Mouse (Mus musculus): Measurements from ENCODE around the gene Evi5. TPM values are rescaled to one million over a fixed set of nuclear protein-coding genes. Genes with fewer than 3 reads are reported as not detected.

The Evi5 gene
- polyA plus RNA-seq, 1 experiment from 2014 or later = 85.2 TPM

- Histone ChIP-seq H3K4me2 (replicated peaks) (no peak overlapping the region), H3K4me1 (no peaks in the 10 kb centered on the region), H3K27me3 (no peaks in the 10 kb centered on the region), H3K4me3 (no peak overlapping the region), H3K27ac (no peak overlapping the region), H3K9me3 (peaks cover 6% of the 10 kb centered on the region; the same call in 1 of the 2 replicates), H3K36me3 (peaks cover 9% of the 10 kb centered on the region), H3K9ac (no peak overlapping the region)
- WGBS = 89% methylated on average over 1 of the region's 1 CpGs
- no peak for ATAC-seq (ENCODE audit: insufficient number of reproducible peaks, insufficient read depth, low FRiP score, low TSS enrichment)
Observed at GRCm38 (mm10) chr5:107768224-107768623, 106.7 kb downstream of the Evi5 start.

GRCm38 (mm10) chr5:107765946-107766345 is 109.0 kb downstream of the Evi5 start:
- Histone ChIP-seq H3K9ac (no peak overlapping the region), H3K9me3 (peaks cover 6% of the 10 kb centered on the region; the same call in 1 of the 2 replicates), H3K27ac (no peak overlapping the region), H3K4me3 (no peak overlapping the region), H3K27me3 (no peaks in the 10 kb centered on the region), H3K4me2 (replicated peaks) (no peak overlapping the region), H3K36me3 (peaks cover 9% of the 10 kb centered on the region), H3K4me1 (no peaks in the 10 kb centered on the region)
- WGBS = 92% methylated on average over 4 of the region's 4 CpGs
- ATAC-seq (ENCODE audit: insufficient number of reproducible peaks, insufficient read depth, low FRiP score, low TSS enrichment) = no peak

DNA sequence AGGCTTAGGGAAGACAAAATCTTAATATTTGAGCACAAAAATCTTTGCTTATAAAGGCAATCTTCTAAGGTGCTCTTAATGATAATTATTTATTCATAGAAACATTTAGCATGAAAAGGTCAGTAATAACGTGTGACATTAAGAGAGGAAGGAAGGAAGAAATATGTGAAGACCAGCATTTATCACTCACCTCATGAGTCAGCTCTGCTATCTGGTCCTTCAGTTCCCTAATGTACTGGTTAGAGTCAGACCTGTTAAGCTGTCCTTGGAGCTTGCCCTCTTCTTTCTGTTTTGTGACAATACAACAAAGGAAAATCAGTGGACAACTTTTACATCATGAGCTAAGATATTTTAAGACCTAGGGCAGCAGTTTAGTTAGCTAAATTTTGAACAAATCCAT is 110.4 kb downstream of the Evi5 start:
- H3K4me2 ChIP-seq (replicated peaks) = no peak overlapping the region
- no peak for ATAC-seq (ENCODE audit: insufficient number of reproducible peaks, insufficient read depth, low FRiP score, low TSS enrichment)
- H3K9ac ChIP-seq = no peak overlapping the region
- H3K27ac ChIP-seq = no peak overlapping the region
- no peaks in the 10 kb centered on the region for H3K27me3 ChIP-seq
- no peaks in the 10 kb centered on the region for H3K4me1 ChIP-seq
- H3K36me3 ChIP-seq = peaks cover 9% of the 10 kb centered on the region
- H3K9me3 ChIP-seq = peaks cover 6% of the 10 kb centered on the region; the same call in 1 of the 2 replicates
- WGBS = 76% methylated on average over 1 of the region's 1 CpGs
- H3K4me3 ChIP-seq = no peak overlapping the region

- Histone ChIP-seq H3K9ac (no peak overlapping the region), H3K4me1 (no peaks in the 10 kb centered on the region)
- no peak for ATAC-seq (ENCODE audit: insufficient number of reproducible peaks, insufficient read depth, low FRiP score, low TSS enrichment)
Observed at GRCm38 (mm10) chr5:107763674-107764073, 111.2 kb downstream of the Evi5 start.

DNA sequence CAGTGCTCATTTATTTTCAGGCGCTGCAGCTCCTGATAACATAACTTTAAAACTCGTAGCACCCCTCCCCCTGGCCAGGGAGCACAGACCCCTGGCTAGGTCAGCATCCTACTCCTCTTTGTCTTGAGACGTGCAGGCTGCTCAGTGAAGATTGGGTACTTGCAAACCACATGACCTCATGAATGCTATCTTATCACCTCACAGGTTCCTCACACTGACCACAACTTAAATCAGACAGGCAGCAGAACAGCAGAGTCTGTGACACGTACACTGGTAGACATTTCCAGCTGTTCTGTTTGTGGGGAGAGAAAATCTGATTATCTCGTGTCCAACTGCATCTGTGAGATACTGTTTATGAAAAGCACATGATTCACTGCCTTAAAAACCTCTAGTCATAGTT is 115.8 kb downstream of the Evi5 start:
- Histone ChIP-seq H3K27me3 (no peaks in the 10 kb centered on the region), H3K4me2 (replicated peaks) (no peak overlapping the region), H3K9ac (no peak overlapping the region), H3K4me1 (no peaks in the 10 kb centered on the region), H3K36me3 (no peaks in the 10 kb centered on the region; the same call in 1 of the 2 replicates), H3K4me3 (no peak overlapping the region), H3K27ac (no peak overlapping the region), H3K9me3 (no peaks in the 10 kb centered on the region)
- WGBS = 58% methylated on average over 5 of the region's 5 CpGs
- no peak for ATAC-seq (ENCODE audit: insufficient number of reproducible peaks, insufficient read depth, low FRiP score, low TSS enrichment)

More at GRCm38 (mm10) chr5:107763674-107764073, 111.2 kb downstream of the Evi5 start:
- Histone ChIP-seq H3K27me3 (no peaks in the 10 kb centered on the region), H3K27ac (no peak overlapping the region), H3K36me3 (peaks cover 9% of the 10 kb centered on the region), H3K9me3 (peaks cover 6% of the 10 kb centered on the region; the same call in 1 of the 2 replicates), H3K4me2 (replicated peaks) (no peak overlapping the region), H3K4me3 (no peak overlapping the region)

DNA sequence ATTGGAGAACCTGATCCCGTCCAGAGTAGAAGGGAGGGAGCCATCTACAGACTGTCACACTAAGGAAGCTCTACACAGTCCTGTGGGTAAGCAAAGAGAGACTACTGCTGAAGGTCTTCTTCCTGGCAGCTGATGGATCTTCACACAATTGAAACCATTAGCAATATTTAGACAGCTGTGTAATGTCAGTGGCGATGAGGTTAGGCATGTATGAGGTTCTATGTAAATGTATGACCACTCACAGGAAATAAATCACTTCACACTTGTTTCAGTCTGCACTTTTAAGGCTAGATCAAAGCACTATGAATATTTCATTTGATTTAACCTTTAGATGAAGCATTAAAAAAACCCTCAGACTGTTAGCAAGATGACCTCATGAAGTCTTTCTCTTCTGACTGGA is 118.8 kb downstream of the Evi5 start:
- H3K4me1 ChIP-seq = no peaks in the 10 kb centered on the region
- H3K4me3 ChIP-seq = no peak overlapping the region
- WGBS = 66% methylated on average over 2 of the region's 2 CpGs

GRCm38 (mm10) chr5:107754740-107755139 is 120.2 kb downstream of the Evi5 start:
- Histone ChIP-seq H3K9me3 (no peaks in the 10 kb centered on the region), H3K9ac (no peak overlapping the region), H3K4me2 (replicated peaks) (no peak overlapping the region), H3K27ac (no peak overlapping the region), H3K27me3 (no peaks in the 10 kb centered on the region), H3K4me1 (no peaks in the 10 kb centered on the region), H3K4me3 (no peak overlapping the region), H3K36me3 (no peaks in the 10 kb centered on the region; the same call in 1 of the 2 replicates)
- ATAC-seq (ENCODE audit: insufficient number of reproducible peaks, insufficient read depth, low FRiP score, low TSS enrichment) = no peak
- 90% methylated on average over 1 of the region's 1 CpGs for WGBS

More for the DNA sequence above, 118.8 kb downstream of the Evi5 start:
- Histone ChIP-seq H3K36me3 (no peaks in the 10 kb centered on the region; the same call in 1 of the 2 replicates), H3K9me3 (no peaks in the 10 kb centered on the region), H3K4me2 (replicated peaks) (no peak overlapping the region), H3K27me3 (no peaks in the 10 kb centered on the region), H3K27ac (no peak overlapping the region), H3K9ac (no peak overlapping the region)
- no peak for ATAC-seq (ENCODE audit: insufficient number of reproducible peaks, insufficient read depth, low FRiP score, low TSS enrichment)

- Histone ChIP-seq H3K36me3 (no peaks in the 10 kb centered on the region; the same call in 1 of the 2 replicates), H3K4me1 (no peaks in the 10 kb centered on the region), H3K4me2 (replicated peaks) (no peak overlapping the region), H3K9me3 (no peaks in the 10 kb centered on the region), H3K27me3 (no peaks in the 10 kb centered on the region), H3K27ac (no peak overlapping the region), H3K4me3 (no peak overlapping the region), H3K9ac (no peak overlapping the region)
- 94% methylated on average over 7 of the region's 7 CpGs for WGBS
- no peak for ATAC-seq (ENCODE audit: insufficient number of reproducible peaks, insufficient read depth, low FRiP score, low TSS enrichment)
Observed at GRCm38 (mm10) chr5:107753656-107754055, 121.3 kb downstream of the Evi5 start.

- 73% methylated on average over 9 of the region's 9 CpGs for WGBS
- H3K9ac ChIP-seq = no peak overlapping the region
- H3K4me2 ChIP-seq (replicated peaks) = no peak overlapping the region
- H3K36me3 ChIP-seq = no peaks in the 10 kb centered on the region
- no peaks in the 10 kb centered on the region for H3K9me3 ChIP-seq
- no peak for ATAC-seq (ENCODE audit: insufficient number of reproducible peaks, insufficient read depth, low FRiP score, low TSS enrichment)
- H3K27me3 ChIP-seq = no peaks in the 10 kb centered on the region
- H3K4me1 ChIP-seq = no peaks in the 10 kb centered on the region
- H3K4me3 ChIP-seq = no peak overlapping the region
- H3K27ac ChIP-seq = no peak overlapping the region
Observed at GRCm38 (mm10) chr5:107749229-107749916, 125.5 kb downstream of the Evi5 start.

DNA sequence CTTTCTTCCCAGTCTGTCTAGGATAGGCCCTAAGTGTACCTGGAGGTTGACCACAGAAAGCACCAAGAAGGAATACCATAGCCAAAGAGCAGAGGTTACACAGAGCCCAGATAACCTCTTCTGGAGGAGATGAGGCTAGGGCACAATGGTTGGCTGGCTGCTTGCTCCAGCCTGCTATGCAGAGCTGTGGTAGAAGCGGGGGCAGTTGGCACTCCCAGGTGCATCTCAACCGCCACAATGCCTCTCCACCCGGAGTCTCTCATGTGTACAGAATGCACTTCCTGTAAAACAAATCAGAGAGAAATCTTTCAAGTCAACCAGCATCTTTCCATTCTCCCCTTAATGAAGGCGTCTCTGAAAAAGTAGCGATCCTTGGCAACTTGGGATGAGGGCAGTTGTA is 135.9 kb downstream of the Evi5 start:
- Histone ChIP-seq H3K9ac (no peak overlapping the region), H3K9me3 (no peaks in the 10 kb centered on the region), H3K27ac (no peak overlapping the region), H3K36me3 (0 out of 2 replicates have a peak, but pooled peaks cover 4% of the 10 kb centered on the region), H3K27me3 (no peaks in the 10 kb centered on the region), H3K4me1 (no peaks in the 10 kb centered on the region), H3K4me2 (replicated peaks) (no peak overlapping the region), H3K4me3 (no peak overlapping the region)
- WGBS = 92% methylated on average over 5 of the region's 5 CpGs
- no peak for ATAC-seq (ENCODE audit: insufficient number of reproducible peaks, insufficient read depth, low FRiP score, low TSS enrichment)

GRCm38 (mm10) chr5:107738296-107738695 is 136.6 kb downstream of the Evi5 start:
- no peaks in the 10 kb centered on the region for H3K4me1 ChIP-seq
- H3K9me3 ChIP-seq = no peaks in the 10 kb centered on the region
- no peak overlapping the region for H3K4me2 ChIP-seq (replicated peaks)
- WGBS = 76% methylated on average over 3 of the region's 3 CpGs
- no peaks in the 10 kb centered on the region for H3K27me3 ChIP-seq
- H3K9ac ChIP-seq = no peak overlapping the region
- no peak overlapping the region for H3K4me3 ChIP-seq
- H3K36me3 ChIP-seq = 0 out of 2 replicates have a peak, but pooled peaks cover 4% of the 10 kb centered on the region
- ATAC-seq (ENCODE audit: insufficient number of reproducible peaks, insufficient read depth, low FRiP score, low TSS enrichment) = no peak
- no peak overlapping the region for H3K27ac ChIP-seq

GRCm38 (mm10) chr5:107736171-107736570 is 138.7 kb downstream of the Evi5 start:
- H3K4me2 ChIP-seq (replicated peaks) = no peak overlapping the region
- no peak overlapping the region for H3K27ac ChIP-seq
- H3K9ac ChIP-seq = no peak overlapping the region
- H3K4me3 ChIP-seq = no peak overlapping the region
- WGBS = 87% methylated on average over 5 of the region's 5 CpGs
- ATAC-seq (ENCODE audit: insufficient number of reproducible peaks, insufficient read depth, low FRiP score, low TSS enrichment) = no peak
- no peaks in the 10 kb centered on the region for H3K9me3 ChIP-seq
- peaks cover 3% of the 10 kb centered on the region; the same call in 1 of the 2 replicates for H3K27me3 ChIP-seq
- no peaks in the 10 kb centered on the region for H3K36me3 ChIP-seq
- no peaks in the 10 kb centered on the region for H3K4me1 ChIP-seq

All from embryonic facial prominence, embryonic 12.5 days (tissue).